Mouse (Mus musculus): ENCODE measurements around the gene Ugt1a5. TPM values are rescaled to one million over a fixed set of nuclear protein-coding genes. Genes with fewer than 3 reads are reported as not detected.
"Not testable (repeated sequence)": the region's sequence is repeated elsewhere in the genome, so short reads cannot be mapped to it uniquely, and the experiment has no call there.

Gene Ugt1a5
- polyA plus RNA-seq (2014; fragmentation: Nextera tagmentation; extraction: Ambion mirVana): not detected in 2 replicates

DNA sequence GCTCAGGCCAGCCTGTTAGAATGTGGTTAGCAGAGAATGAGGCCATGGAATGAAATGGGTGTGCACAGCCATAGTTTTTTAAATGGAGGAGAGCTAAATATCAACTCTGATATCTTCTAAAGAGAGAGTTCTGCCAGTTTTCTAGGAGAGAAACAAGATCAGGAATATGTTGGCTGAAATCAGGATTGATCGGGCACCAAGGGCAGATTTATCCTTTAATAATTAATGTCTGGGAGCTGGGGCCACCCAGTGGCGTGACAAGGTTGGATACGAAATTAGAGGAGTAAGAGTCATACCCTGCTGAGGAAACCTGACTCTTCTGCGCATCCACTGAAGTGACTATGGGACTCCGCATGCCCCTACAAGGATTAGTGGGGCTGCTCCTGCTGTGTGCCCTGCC is at the start of gene Ugt1a5:
Gene Ugt1a5, plus strand, starts transcription at position 302 of the 400 bp plus-strand sequence.
- Histone ChIP-seq H3K36me3 (ENCODE audit: control insufficient read depth, insufficient read depth, low read length) (no peaks in the 10 kb centered on the region), H3K4me3 (ENCODE audit: low read depth, low read length) (no peak within 1 kb of the TSS), H3K9ac (ENCODE audit: low read depth, low read length) (no peak within 1 kb of the TSS), H3K4me2 (no peak within 1 kb of the TSS), H3K9me3 (replicated peaks; ENCODE audit: control insufficient read depth, low read length) (no peaks in the 10 kb centered on the region), H3K4me1 (ENCODE audit: control insufficient read depth, insufficient read depth, low read length) (no peaks in the 10 kb centered on the region), H3K27ac (ENCODE audit: low read depth, low read length) (no peak within 1 kb of the TSS), H3K27me3 (ENCODE audit: control insufficient read depth, insufficient read depth, low read length) (no peaks in the 10 kb centered on the region)
- 74% methylated on average over 5 of the region's 5 CpGs for WGBS (ENCODE audit: insufficient replicate concordance)
- ATAC-seq (replicated peaks; ENCODE audit: insufficient number of reproducible peaks, low FRiP score, low TSS enrichment): no peak

DNA sequence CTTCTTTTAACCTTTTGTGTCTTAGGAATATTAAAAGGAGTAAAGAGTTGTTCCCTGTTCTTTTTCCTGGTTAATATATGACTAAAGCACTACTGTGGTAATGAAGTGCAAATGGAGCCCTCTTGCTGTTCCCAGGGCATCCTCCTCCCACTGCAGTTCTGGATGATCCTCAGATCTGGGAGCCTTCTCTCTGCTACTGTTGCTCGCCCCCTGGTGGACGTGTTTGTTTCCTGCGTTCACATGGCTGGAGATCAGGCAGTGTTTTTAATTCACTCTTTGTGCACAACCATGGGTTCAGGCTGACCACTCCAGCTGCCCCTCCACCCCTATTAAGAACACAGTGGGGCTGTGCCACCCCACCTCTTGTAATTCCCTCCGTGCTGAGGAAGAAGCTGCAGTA is 45.3 kb upstream of the Ugt1a5 start:
- not testable (repeated sequence) for ATAC-seq (replicated peaks; ENCODE audit: insufficient number of reproducible peaks, low FRiP score, low TSS enrichment); H3K9me3 ChIP-seq (replicated peaks; ENCODE audit: control insufficient read depth, low read length); H3K36me3 ChIP-seq (ENCODE audit: control insufficient read depth, insufficient read depth, low read length); H3K9ac ChIP-seq (ENCODE audit: low read depth, low read length); H3K4me3 ChIP-seq (ENCODE audit: low read depth, low read length); H3K4me2 ChIP-seq; H3K4me1 ChIP-seq (ENCODE audit: control insufficient read depth, insufficient read depth, low read length); H3K27me3 ChIP-seq (ENCODE audit: control insufficient read depth, insufficient read depth, low read length); H3K27ac ChIP-seq (ENCODE audit: low read depth, low read length)
- WGBS (ENCODE audit: insufficient replicate concordance): 6% methylated on average over 4 of the region's 4 CpGs

DNA sequence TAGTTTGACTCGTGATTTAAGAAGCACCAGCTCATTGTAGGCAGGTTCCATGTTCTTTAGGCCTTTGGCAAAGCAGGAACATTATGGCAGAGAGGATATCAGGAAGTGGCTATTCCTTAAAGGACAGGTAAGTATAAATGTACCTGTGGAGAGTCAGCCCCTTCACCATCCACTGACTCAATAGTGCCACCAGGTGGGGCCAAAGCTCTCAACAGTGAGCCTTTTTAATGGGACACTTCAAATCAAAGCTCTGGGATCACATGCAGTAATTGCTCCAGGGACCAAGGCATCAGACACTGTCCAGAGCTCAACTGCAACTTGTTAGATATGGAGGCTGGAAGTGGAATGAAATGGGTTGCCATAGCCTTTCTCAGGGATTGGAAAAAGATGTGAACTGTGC is 44.3 kb upstream of the Ugt1a5 start:
- not testable (repeated sequence) for H3K4me3 ChIP-seq (ENCODE audit: low read depth, low read length); H3K27ac ChIP-seq (ENCODE audit: low read depth, low read length); ATAC-seq (replicated peaks; ENCODE audit: insufficient number of reproducible peaks, low FRiP score, low TSS enrichment); H3K36me3 ChIP-seq (ENCODE audit: control insufficient read depth, insufficient read depth, low read length); H3K9me3 ChIP-seq (replicated peaks; ENCODE audit: control insufficient read depth, low read length); H3K4me1 ChIP-seq (ENCODE audit: control insufficient read depth, insufficient read depth, low read length); H3K4me2 ChIP-seq; H3K27me3 ChIP-seq (ENCODE audit: control insufficient read depth, insufficient read depth, low read length); H3K9ac ChIP-seq (ENCODE audit: low read depth, low read length)
- no CpG with 5 or more reads among the region's 1 CpGs for WGBS (ENCODE audit: insufficient replicate concordance)

DNA sequence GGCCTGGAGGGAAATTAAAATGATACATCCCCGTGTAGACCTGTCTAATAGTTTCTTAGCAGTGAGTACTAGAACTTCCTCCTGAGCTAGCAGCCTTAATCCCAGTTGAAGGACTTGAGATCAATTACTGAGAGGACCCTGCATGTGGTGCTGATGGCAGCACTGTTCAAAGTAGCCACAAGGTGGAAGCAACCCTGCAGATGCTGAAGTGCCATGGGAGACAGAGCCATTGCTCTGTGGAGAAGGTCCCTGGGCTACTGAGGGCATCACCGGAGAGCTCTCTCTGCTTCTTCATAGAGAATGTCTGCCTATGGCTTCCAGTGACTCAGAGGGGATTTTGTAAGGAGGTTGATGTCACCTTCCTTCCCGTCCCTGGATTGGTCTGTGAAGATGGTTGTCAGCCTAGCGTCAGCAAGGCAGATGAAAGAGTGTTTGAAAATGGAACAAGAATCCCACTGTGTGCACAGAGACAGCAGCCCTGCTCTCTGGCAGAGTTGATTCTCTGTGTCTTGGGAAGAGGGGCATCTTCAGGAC is 39.9 kb upstream of the Ugt1a5 start:
- H3K4me2 ChIP-seq; H3K9me3 ChIP-seq (replicated peaks; ENCODE audit: control insufficient read depth, low read length); H3K4me1 ChIP-seq (ENCODE audit: control insufficient read depth, insufficient read depth, low read length); H3K27ac ChIP-seq (ENCODE audit: low read depth, low read length); H3K9ac ChIP-seq (ENCODE audit: low read depth, low read length); H3K4me3 ChIP-seq (ENCODE audit: low read depth, low read length); H3K36me3 ChIP-seq (ENCODE audit: control insufficient read depth, insufficient read depth, low read length); ATAC-seq (replicated peaks; ENCODE audit: insufficient number of reproducible peaks, low FRiP score, low TSS enrichment); H3K27me3 ChIP-seq (ENCODE audit: control insufficient read depth, insufficient read depth, low read length): not testable (repeated sequence)
- WGBS (ENCODE audit: insufficient replicate concordance): 64% methylated on average over 4 of the region's 4 CpGs

DNA sequence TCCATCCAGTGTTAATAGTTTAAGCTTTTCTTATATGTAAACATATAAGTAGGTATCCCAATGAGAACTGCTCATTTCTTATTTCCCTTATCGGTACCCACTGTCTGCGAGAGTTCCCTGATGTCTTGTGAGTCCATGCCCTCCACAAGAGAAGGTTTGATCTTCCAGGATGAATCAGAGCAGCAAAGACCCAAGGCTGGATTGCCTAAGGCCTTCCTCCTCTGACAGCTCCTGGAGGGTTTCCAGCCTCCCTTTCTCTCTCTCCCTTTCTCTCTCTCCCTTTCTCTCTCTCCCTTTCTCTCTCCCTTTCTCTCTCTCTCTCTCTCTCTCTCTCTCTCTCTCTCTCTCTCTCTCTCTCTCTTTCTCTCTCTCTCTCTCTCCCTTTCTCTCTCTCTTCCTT is 36.7 kb upstream of the Ugt1a5 start:
- not testable (repeated sequence) for H3K4me1 ChIP-seq (ENCODE audit: control insufficient read depth, insufficient read depth, low read length); ATAC-seq (replicated peaks; ENCODE audit: insufficient number of reproducible peaks, low FRiP score, low TSS enrichment); H3K27ac ChIP-seq (ENCODE audit: low read depth, low read length); H3K9me3 ChIP-seq (replicated peaks; ENCODE audit: control insufficient read depth, low read length); H3K4me2 ChIP-seq; H3K9ac ChIP-seq (ENCODE audit: low read depth, low read length); H3K27me3 ChIP-seq (ENCODE audit: control insufficient read depth, insufficient read depth, low read length); H3K36me3 ChIP-seq (ENCODE audit: control insufficient read depth, insufficient read depth, low read length); H3K4me3 ChIP-seq (ENCODE audit: low read depth, low read length)
- 82% methylated on average over 2 of the region's 2 CpGs for WGBS (ENCODE audit: insufficient replicate concordance)

DNA sequence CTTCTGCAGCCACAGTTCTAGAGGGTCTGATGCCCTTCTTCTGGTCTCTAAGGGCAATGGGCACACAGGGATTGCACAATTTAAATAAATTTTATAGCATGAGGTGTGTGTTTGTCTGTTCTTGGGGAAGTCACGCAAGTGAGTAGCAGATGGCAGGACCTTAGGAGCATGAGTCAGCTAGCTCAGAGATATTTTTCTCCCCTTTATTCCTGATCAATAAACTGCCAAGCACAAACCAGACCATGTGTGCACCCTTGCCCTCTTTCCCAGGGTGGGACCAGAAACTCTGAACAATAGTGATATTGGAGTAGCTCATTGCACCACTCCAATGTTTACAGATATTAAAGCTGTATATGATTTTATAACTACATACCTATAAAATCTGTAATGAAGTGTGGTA is 35.6 kb upstream of the Ugt1a5 start:
- WGBS (ENCODE audit: insufficient replicate concordance): 88% methylated on average over 1 of the region's 1 CpGs
- H3K4me2 ChIP-seq; H3K27me3 ChIP-seq (ENCODE audit: control insufficient read depth, insufficient read depth, low read length); H3K4me3 ChIP-seq (ENCODE audit: low read depth, low read length); H3K4me1 ChIP-seq (ENCODE audit: control insufficient read depth, insufficient read depth, low read length); H3K36me3 ChIP-seq (ENCODE audit: control insufficient read depth, insufficient read depth, low read length); H3K9ac ChIP-seq (ENCODE audit: low read depth, low read length); ATAC-seq (replicated peaks; ENCODE audit: insufficient number of reproducible peaks, low FRiP score, low TSS enrichment); H3K9me3 ChIP-seq (replicated peaks; ENCODE audit: control insufficient read depth, low read length); H3K27ac ChIP-seq (ENCODE audit: low read depth, low read length): not testable (repeated sequence)

DNA sequence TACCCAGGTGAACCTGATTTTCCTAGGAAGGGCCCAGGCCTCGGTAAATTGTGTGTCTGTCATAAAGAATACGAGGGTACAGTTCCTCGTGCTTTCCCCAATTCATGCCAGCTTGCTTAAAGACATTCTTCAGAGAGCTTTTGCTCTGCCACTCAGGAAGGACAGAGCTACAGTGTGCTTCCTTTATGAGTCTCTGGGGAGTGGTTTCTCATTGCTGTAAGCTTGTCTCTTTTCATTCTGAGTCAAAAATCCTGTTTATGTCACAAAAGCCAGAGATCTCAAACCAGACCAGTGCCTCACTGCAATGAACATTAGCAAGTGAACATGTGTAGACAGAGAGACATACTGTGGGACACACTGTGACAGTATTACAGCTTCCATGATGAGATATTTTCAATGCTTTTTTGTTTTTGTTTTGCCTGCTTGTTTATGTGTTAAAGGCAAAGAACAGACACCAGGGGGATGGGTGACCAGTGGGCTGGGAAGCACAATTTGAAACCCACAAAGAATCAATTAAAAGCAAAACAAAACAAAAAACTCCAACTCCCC is 31.8 kb upstream of the Ugt1a5 start:
- Histone ChIP-seq H3K36me3 (ENCODE audit: control insufficient read depth, insufficient read depth, low read length) (no peaks in the 10 kb centered on the region), H3K4me2 (no peak overlapping the region), H3K9me3 (replicated peaks; ENCODE audit: control insufficient read depth, low read length) (no peaks in the 10 kb centered on the region), H3K4me3 (ENCODE audit: low read depth, low read length) (no peak overlapping the region), H3K9ac (ENCODE audit: low read depth, low read length) (no peak overlapping the region), H3K27ac (ENCODE audit: low read depth, low read length) (no peak overlapping the region), H3K27me3 (ENCODE audit: control insufficient read depth, insufficient read depth, low read length) (no peaks in the 10 kb centered on the region), H3K4me1 (ENCODE audit: control insufficient read depth, insufficient read depth, low read length) (no peaks in the 10 kb centered on the region)
- WGBS (ENCODE audit: insufficient replicate concordance): 64% methylated on average over 3 of the region's 3 CpGs
- ATAC-seq (replicated peaks; ENCODE audit: insufficient number of reproducible peaks, low FRiP score, low TSS enrichment): no peak

DNA sequence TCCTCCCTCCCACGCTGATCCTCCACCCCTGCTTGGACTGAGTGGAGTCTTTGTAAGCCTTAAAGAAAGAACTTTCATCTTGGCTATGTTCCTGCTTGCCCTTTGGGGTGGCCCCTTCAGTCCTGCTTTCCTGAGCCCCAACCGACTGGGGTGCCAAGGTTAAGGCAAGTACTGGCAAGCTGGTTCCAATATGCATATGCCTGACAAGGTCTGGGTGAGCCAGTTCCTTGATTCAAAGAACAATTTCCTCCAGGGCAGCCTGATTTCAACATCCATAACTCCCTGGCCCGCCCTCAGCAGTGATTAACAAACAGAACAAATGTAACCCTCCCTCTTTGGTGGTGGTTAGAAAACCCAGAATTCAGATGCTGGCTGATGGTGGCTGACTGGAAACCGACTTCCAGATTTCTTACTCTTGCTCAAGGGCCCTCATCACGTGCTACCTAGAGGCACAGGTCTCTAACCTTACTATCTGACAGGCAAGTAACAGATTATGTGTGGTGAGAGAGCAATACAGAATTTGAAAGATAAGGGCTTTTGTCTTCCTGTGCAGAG is 31.3 kb upstream of the Ugt1a5 start, which contains the start of gene Ugt1a6a:
Gene Ugt1a6a, plus strand, starts transcription at position 353 of the 555 bp plus-strand sequence.
- H3K9ac ChIP-seq (ENCODE audit: low read depth, low read length); ATAC-seq (replicated peaks; ENCODE audit: insufficient number of reproducible peaks, low FRiP score, low TSS enrichment); H3K9me3 ChIP-seq (replicated peaks; ENCODE audit: control insufficient read depth, low read length); H3K4me3 ChIP-seq (ENCODE audit: low read depth, low read length); H3K4me2 ChIP-seq; H3K4me1 ChIP-seq (ENCODE audit: control insufficient read depth, insufficient read depth, low read length); H3K36me3 ChIP-seq (ENCODE audit: control insufficient read depth, insufficient read depth, low read length); H3K27me3 ChIP-seq (ENCODE audit: control insufficient read depth, insufficient read depth, low read length); H3K27ac ChIP-seq (ENCODE audit: low read depth, low read length): not testable (repeated sequence)
- 50% methylated on average over 4 of the region's 5 CpGs for WGBS (ENCODE audit: insufficient replicate concordance)

Data from heart, embryonic 11.5 days (tissue).